Mouse (Mus musculus): Measurements from ENCODE around the gene Spred2.

- TF ChIP-seq GATA1 (IDR thresholded peaks at IDR 0.05; ENCODE audit: borderline replicate concordance, low read length) (no peak), FLI1 (IDR thresholded peaks at IDR 0.05; ENCODE audit: low read length) (no peak)
Observed at GRCm38 (mm10) chr11:19943753-19944152, 19.6 kb downstream of the Spred2 start.

All from megakaryocyte, embryonic 14.5 days (primary cell).